Mouse (Mus musculus) right cerebral cortex, postnatal 10 days (tissue): ENCODE results near the gene Prkn.

Source experiments
- DNase-seq, 2 experiments: peaks; one replicate each; pipeline ENCODE4 v3.0.0; 2021; ENCODE audit warnings: low spot score in 2 of 2

Gene Prkn

DNA sequence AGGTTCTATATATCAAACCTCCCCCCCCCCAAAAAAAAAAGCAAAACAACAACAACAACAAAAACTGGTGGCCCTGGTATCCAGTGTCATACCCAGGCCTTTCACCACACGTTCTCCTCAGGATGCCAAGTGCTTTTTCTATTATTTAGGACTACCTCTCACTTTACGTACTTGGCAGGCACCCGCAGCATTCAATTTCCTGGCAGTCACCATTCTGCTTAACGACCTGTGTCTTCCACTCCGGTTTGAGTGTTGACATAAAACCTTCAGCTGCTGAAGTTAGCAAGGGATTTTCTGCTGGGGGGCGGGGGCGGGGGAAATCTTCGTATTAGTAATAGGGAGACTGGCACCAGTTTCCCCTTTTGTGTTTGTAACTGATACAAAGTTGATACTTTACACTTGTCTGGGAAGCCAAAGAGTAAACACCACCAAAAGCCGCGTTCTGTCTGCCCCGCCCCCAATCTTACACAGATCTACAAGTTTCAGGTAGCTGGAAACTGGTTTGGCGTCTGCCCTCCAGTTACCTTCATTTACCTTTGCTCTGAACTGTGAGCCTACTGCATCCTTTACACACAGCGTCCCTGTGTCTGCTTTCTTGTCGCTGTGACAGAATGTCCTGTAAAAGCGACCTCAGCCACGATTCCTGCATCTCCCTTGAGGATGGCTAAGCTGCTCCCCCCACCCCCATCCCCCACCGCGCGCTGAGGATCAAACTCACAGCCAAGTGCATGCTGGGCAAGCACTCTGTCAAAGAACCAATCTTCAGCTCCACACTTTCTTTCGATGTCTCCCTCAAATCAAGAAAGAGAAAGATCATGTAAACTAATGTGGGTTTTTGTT lies 1240.7 kb downstream of the Prkn start:
- DNase-seq: no peak

GRCm38 (mm10) chr17:12082201-12082600 lies 1242.0 kb downstream of the Prkn start:
- no peak for DNase-seq

- no peak for DNase-seq
These were observed 1250.2 kb downstream of the Prkn start for GRCm38 (mm10) chr17:12090261-12090927.

- no peak for DNase-seq
These were observed 1252.8 kb downstream of the Prkn start for GRCm38 (mm10) chr17:12092901-12093564.

GRCm38 (mm10) chr17:12094016-12094415 lies 1253.8 kb downstream of the Prkn start:
- DNase-seq: no peak

DNA sequence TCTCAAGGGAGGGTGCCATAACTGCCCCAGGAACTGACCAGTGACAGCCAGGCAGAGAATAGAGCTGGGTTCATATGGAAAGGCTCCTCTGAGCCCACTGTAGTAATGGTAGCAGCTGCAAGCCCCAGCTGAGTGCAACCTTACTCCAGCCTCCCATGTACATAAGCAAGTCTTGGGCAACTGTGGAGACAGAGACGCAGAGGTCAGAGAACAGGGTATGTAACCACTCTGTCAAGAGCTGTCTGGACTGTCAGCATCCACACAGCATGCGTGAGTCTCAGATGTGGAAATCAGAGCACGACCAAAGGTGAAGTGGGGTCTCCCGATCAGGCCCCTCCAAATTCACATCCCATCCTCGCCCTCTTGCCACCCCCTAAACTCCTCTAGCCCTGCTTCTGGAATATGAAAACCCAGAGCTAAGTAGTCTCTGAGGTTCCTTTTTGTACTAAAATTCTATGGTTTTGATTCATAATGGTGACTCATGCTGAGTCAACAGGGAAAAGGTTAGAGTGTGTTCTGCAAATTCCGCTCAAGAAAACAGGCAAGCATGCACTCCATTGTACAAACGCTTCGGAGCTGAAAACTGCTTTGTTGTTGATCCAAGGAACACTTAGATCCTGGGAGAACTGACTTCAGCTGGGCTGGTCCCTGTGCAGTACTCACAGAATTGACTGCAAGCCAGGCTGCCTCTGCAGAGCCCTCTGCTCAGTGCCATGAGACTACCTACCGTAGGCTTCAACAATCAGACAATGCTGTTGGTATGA lies 1254.8 kb downstream of the Prkn start:
- no peak for DNase-seq

DNA sequence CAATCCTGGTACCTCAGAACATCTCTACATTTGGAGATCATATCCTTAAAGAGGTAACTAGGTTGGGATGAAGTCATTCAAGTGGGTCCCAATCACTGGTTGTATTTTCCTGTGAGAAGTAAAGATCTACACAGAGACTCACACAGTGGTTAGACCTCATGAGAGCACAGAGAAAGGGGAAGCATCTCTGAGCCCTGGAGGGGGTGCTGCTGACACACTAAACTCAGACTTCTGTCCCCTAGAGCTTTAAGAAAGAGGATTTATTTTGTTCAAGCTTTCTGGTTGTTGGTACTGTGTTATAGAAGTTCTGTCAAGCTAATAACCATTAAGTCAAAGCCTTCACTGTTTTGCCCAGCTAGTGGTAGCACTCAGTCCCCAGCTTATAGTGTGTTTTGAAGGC lies 1259.2 kb downstream of the Prkn start:
- no peak for DNase-seq

GRCm38 (mm10) chr17:12102326-12102725 lies 1262.1 kb downstream of the Prkn start:
- DNase-seq: no peak

GRCm38 (mm10) chr17:12103781-12104180 lies 1263.6 kb downstream of the Prkn start:
- DNase-seq: no peak

DNA sequence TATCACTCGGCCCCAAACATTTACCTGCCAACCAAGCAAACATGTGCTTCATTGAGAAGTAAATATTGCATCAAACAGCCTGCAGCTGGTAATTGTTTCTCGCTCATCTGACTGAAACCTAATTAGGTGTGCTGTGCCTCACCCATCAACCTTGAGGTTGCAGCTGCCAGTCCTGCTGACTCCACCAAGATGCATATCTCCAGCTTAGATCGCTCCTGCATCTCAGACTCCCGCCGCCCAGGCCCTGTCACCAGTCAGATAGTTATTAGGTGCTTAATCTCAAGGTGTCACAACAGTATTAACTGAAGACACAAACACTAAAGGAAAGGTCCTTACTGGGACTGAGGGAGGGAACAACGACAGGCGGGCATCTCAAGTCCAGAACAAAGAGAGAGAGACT lies 1264.1 kb downstream of the Prkn start:
- no peak for DNase-seq

- no peak for DNase-seq
These were observed 1264.5 kb downstream of the Prkn start for GRCm38 (mm10) chr17:12104690-12105089.

GRCm38 (mm10) chr17:12106255-12106654 lies 1266.1 kb downstream of the Prkn start:
- DNase-seq: no peak
